Mouse (Mus musculus) lung, postnatal 0 days (tissue): ENCODE measurements around the gene Sprr3. TPM values are rescaled to one million over a fixed set of nuclear protein-coding genes. Genes with fewer than 3 reads are reported as not detected.
"Not testable (repeated sequence)": the region's sequence is repeated elsewhere in the genome, so short reads cannot be mapped to it uniquely, and the experiment has no call there.

Experiments
- ATAC-seq: fragments of 200-750 bp; cut with Nextera tagmentation; 2 replicates; pipeline ENCODE4 v1.8.0; 2017; ENCODE audit warnings: moderate library complexity
- DNase-seq: peaks from one replicate; pipeline ENCODE4 v3.0.0-alpha.2; 2016; ENCODE audit warnings: low spot score
- H3K27ac ChIP-seq: fragments of 300-500 bp; sonication (generic); 2 replicates; pipeline ENCODE4 v1.5.1; 2014; ENCODE audit warnings: antibody characterized with exemption, mild to moderate bottlenecking, low read length, mixed read lengths
- H3K27me3 ChIP-seq: fragments of 300-500 bp; sonication (generic); replicated peaks from 2 replicates; pipeline ENCODE4 v1.6.1; 2014; ENCODE audit warnings: low read length, mixed read lengths; ENCODE audit not compliant: insufficient read depth
- H3K36me3 ChIP-seq: fragments of 300-500 bp; sonication (generic); 2 replicates; pipeline ENCODE4 v1.6.1; 2014; ENCODE audit warnings: low read length, mixed read lengths; ENCODE audit not compliant: insufficient read depth
- H3K4me1 ChIP-seq: fragments of 300-500 bp; sonication (generic); 2 replicates; pipeline ENCODE4 v1.6.1; 2014; ENCODE audit warnings: antibody characterized with exemption, low read depth, low read length, mixed read lengths; ENCODE audit not compliant: insufficient read depth
- H3K4me2 ChIP-seq: fragments of 300-500 bp; sonication (generic); replicated peaks from 2 replicates; pipeline ENCODE4 v1.6.1; 2014; ENCODE audit warnings: low read depth, mild to moderate bottlenecking, low read length, moderate library complexity, mixed read lengths
- H3K4me3 ChIP-seq: fragments of 300-500 bp; sonication (generic); 2 replicates; pipeline ENCODE4 v1.5.1; 2014; ENCODE audit warnings: low read depth, low read length
- H3K9ac ChIP-seq: fragments of 300-500 bp; sonication (generic); replicated peaks from 2 replicates; pipeline ENCODE4 v1.6.1; 2014; ENCODE audit warnings: low read depth, mild to moderate bottlenecking
- H3K9me3 ChIP-seq: fragments of 300-500 bp; sonication (generic); 2 replicates; pipeline ENCODE4 v1.6.1; 2016; ENCODE audit warnings: low read length, mixed read lengths
- CTCF ChIP-seq: IDR thresholded peaks from 2 replicates; pipeline ENCODE4 v1.5.1; 2016; ENCODE audit warnings: antibody characterized with exemption, mild to moderate bottlenecking
- EP300 ChIP-seq: IDR thresholded peaks from 2 replicates; pipeline ENCODE4 v1.6.1; 2016; ENCODE audit warnings: antibody characterized with exemption, mild to moderate bottlenecking, control low read depth
- WGBS: fragments of 180-500 bp; shearing (Covaris S2); extraction: QIAGEN DNeasy Blood & Tissue Kit; methylation state at CpG from one replicate; pipeline ENCODE4 v1.1.7; 2014; 5-methylcytosine and 5-hydroxymethylcytosine counted together
- polyA plus RNA-seq: library from polyadenylated mRNA; unstranded; fragments of >200 nt; fragmentation: Nextera tagmentation; extraction: Ambion mirVana; gene quantifications from 2 replicates; pipeline ENCODE4 v1.2.1, GENCODE M21; 2015

Gene Sprr3
- polyA plus RNA-seq: not detected in 2 replicates

DNA sequence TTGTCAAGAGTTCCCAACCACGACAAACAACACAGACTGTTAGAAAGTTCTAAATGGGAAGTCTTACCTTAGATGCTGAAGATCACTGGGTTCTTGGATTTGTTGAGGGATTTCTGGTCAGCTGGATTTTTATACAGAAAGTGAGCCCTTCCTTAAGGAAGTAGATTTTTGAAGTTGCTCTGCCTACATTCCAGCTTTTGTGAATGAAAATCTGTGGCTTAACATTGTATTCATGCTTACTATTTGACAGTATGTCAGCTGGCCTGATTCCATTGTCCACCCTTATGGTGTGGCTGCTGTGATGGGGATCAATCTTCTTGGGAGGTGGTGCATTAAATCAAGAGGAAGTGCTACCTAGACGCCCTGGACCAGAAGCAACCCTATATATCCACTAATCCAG lies at the start of gene Sprr3:
TSS of gene Sprr3 (minus strand) at position 101 of the 400 bp plus-strand sequence.
- DNase-seq (no peak), ATAC-seq (no peak)
- Histone ChIP-seq H3K36me3 (no peaks in the 10 kb centered on the region), H3K27me3 (no peaks in the 10 kb centered on the region), H3K4me2 (no peak within 1 kb of the TSS), H3K9ac (no peak within 1 kb of the TSS), H3K4me3 (no peak within 1 kb of the TSS), H3K4me1 (no peaks in the 10 kb centered on the region), H3K27ac (no peak within 1 kb of the TSS), H3K9me3 (no peaks in the 10 kb centered on the region)
- WGBS: 55% methylated on average over 2 of the region's 2 CpGs
- TF ChIP-seq CTCF (no peak), EP300 (no peak)

DNA sequence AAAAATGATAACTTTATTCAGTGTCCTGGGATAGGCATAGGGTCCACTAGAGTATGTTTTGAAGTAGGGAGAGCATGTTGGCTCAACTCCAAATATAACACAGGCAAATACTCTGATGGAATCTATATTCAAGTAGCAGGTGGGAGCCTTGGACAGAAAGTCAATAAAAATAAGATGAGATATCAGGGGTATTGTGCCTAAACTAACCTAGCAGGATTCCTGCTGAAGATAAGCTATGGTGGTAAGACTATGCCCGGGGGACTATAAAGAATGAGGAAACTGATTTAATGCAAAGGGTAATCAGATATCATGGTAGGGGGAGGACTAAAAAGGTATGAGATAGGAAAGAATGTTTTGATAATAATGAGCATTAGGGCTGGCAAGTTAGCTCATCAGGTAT lies 49.7 kb upstream of the Sprr3 start:
- H3K36me3 ChIP-seq: no peaks in the 10 kb centered on the region
- H3K9me3 ChIP-seq: no peaks in the 10 kb centered on the region
- no peak overlapping the region for H3K27ac ChIP-seq
- H3K4me1 ChIP-seq: no peaks in the 10 kb centered on the region
- no peaks in the 10 kb centered on the region for H3K27me3 ChIP-seq
- WGBS: 64% methylated on average over 1 of the region's 1 CpGs
- no peak for DNase-seq
- no peak for ATAC-seq
- no peak for TF ChIP-seq CTCF
- TF ChIP-seq EP300: no peak
- no peak overlapping the region for H3K4me2 ChIP-seq
- no peak overlapping the region for H3K9ac ChIP-seq
- no peak overlapping the region for H3K4me3 ChIP-seq

DNA sequence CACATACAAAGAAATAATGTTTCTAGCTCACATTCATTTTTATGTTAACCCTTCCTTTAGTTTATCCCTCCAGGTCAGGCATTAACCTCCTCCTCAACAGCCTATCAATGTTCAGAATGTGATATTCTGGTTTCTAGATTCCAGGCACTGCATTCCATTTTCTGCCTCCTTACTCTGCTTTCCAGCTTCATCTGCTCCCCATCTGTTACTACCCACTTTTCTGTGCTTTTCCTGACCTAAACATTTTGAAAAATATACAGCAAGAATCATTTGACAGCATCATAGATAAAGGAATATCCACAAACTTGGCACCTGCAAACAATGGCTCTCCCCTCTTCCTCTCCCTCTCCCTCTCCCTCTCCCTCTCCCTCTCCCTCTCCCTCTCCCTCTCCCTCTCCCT lies 45.0 kb upstream of the Sprr3 start:
- Histone ChIP-seq H3K9me3 (no peaks in the 10 kb centered on the region), H3K9ac (no peak overlapping the region), H3K4me2 (no peak overlapping the region), H3K36me3 (no peaks in the 10 kb centered on the region), H3K27me3 (no peaks in the 10 kb centered on the region), H3K4me3 (no peak overlapping the region), H3K4me1 (no peaks in the 10 kb centered on the region), H3K27ac (no peak overlapping the region)
- no peak for ATAC-seq
- no peak for DNase-seq
- TF ChIP-seq CTCF: no peak
- no peak for TF ChIP-seq EP300

DNA sequence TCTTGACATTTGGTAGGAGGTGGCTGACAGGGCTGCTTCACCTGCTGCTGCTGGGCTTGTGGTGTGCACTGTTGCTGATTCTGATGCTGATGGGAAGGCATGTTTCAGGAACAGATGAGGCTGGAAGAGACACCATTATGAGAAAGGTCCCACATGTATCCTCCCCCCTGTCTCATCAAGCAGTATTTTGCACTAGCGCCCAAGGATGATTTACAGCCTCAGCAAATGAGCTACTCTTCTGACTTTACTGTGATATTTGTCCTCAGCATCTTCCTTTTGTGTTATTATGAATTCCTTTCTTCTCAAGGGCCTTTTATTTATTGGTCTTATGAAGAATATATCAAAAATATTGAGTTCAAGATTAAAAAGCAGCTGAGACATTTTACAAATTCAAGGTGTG lies 41.9 kb upstream of the Sprr3 start, which contains the start of gene Sprr4:
TSS of gene Sprr4 (minus strand) at position 101 of the 400 bp plus-strand sequence.
- no peaks in the 10 kb centered on the region for H3K9me3 ChIP-seq
- ATAC-seq: no peak
- H3K4me2 ChIP-seq: no peak within 1 kb of the TSS
- H3K9ac ChIP-seq: no peak within 1 kb of the TSS
- H3K4me1 ChIP-seq: no peaks in the 10 kb centered on the region
- 91% methylated on average over 1 of the region's 1 CpGs for WGBS
- no peak within 1 kb of the TSS for H3K4me3 ChIP-seq
- no peak within 1 kb of the TSS for H3K27ac ChIP-seq
- no peaks in the 10 kb centered on the region for H3K36me3 ChIP-seq
- TF ChIP-seq CTCF (no peak), EP300 (no peak)
- no peaks in the 10 kb centered on the region for H3K27me3 ChIP-seq
- DNase-seq: no peak

- not testable (repeated sequence) for H3K27ac ChIP-seq, H3K4me2 ChIP-seq, H3K9ac ChIP-seq, H3K4me3 ChIP-seq, H3K4me1 ChIP-seq, DNase-seq, ATAC-seq, H3K27me3 ChIP-seq, H3K36me3 ChIP-seq, H3K9me3 ChIP-seq
Observed at GRCm38 (mm10) chr3:92490262-92490661, 31.7 kb upstream of the Sprr3 start.

- DNase-seq (peak; percentile 12), ATAC-seq (no peak)
- 9% methylated on average over 1 of the region's 1 CpGs for WGBS
- no peaks in the 10 kb centered on the region for H3K9me3 ChIP-seq
- H3K4me2 ChIP-seq: no peak overlapping the region
- TF ChIP-seq EP300 (no peak), CTCF (no peak)
- H3K4me3 ChIP-seq: no peak overlapping the region
- no peaks in the 10 kb centered on the region for H3K27me3 ChIP-seq
- H3K27ac ChIP-seq: no peak overlapping the region
- no peak overlapping the region for H3K9ac ChIP-seq
- H3K4me1 ChIP-seq: no peaks in the 10 kb centered on the region
- H3K36me3 ChIP-seq: no peaks in the 10 kb centered on the region
Observed at GRCm38 (mm10) chr3:92486307-92486706, 27.8 kb upstream of the Sprr3 start.

DNA sequence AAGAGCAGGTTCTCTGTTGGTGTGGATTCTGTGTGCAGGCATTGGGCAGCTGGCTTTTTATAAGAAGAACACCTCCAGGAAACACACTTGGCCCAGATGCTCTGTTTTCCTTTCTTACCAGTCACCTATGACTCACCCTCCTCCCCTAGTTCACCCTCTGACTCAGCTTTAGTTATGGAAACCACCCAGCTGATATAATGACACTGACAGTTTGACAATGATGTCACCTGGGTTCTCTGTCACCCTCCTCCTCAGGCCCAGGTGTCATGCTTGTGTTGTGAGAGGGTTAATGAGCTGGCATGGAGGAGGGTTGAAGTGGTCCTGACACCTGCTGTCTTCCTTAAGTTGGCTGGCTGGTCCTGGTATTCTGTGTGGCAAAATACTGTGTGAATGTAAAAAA lies 27.3 kb upstream of the Sprr3 start, which contains the start of gene Sprr1a:
TSS of gene Sprr1a (minus strand) at position 33 of the 400 bp plus-strand sequence.
- H3K27ac ChIP-seq: no peak within 1 kb of the TSS
- H3K36me3 ChIP-seq: no peaks in the 10 kb centered on the region
- no peak within 1 kb of the TSS for H3K4me3 ChIP-seq
- no peak within 1 kb of the TSS for H3K9ac ChIP-seq
- peak; percentile 53 for DNase-seq
- H3K9me3 ChIP-seq: no peaks in the 10 kb centered on the region
- ATAC-seq: peak; percentile 35; the same call in 1 of the 2 replicates
- no peak for TF ChIP-seq CTCF
- TF ChIP-seq EP300: no peak
- H3K4me1 ChIP-seq: no peaks in the 10 kb centered on the region
- H3K4me2 ChIP-seq: no peak within 1 kb of the TSS
- H3K27me3 ChIP-seq: no peaks in the 10 kb centered on the region
